Mouse (Mus musculus) MEL (cell line): Measurements from ENCODE around the gene Olfr56. TPM values are rescaled to one million over a fixed set of nuclear protein-coding genes. Genes with fewer than 3 reads are reported as not detected.

Experiments
- DNase-seq: peaks from one replicate; pipeline ENCODE4 v3.0.0; 2011; ENCODE audit warnings: low read depth, low spot score
- H3K27ac ChIP-seq: 2 replicates; pipeline ENCODE4 v1.5.1; 2012; ENCODE audit warnings: low read depth, mild to moderate bottlenecking, control low read depth, low read length, moderate library complexity; ENCODE audit not compliant: control insufficient read depth
- H3K27me3 ChIP-seq, 2 experiments: fragments of 150-350 bp in 1 of 2; sonication (generic) in 1 of 2; 2 replicates each; pipeline ENCODE4 v1.6.1; 2012; ENCODE audit warnings: low read length in 2 of 2, mild to moderate bottlenecking in 2 of 2, improper control_type of control experiment in 1 of 2, moderate library complexity in 1 of 2; ENCODE audit not compliant: insufficient read depth in 2 of 2, control insufficient read depth in 1 of 2
- H3K36me3 ChIP-seq, 2 experiments: 2 replicates each; pipeline ENCODE4 v1.6.1; 2012 to 2014; ENCODE audit warnings: low read length in 2 of 2, improper control_type of control experiment in 1 of 2, inconsistent platforms in 1 of 2, mild to moderate bottlenecking in 1 of 2; ENCODE audit not compliant: insufficient read depth in 2 of 2, control insufficient read depth in 1 of 2
- H3K4me1 ChIP-seq, 2 experiments: fragments of 150-350 bp in 1 of 2; sonication (generic) in 1 of 2; 2 replicates each; pipeline ENCODE4 v1.6.1; 2012; ENCODE audit warnings: low read length in 2 of 2, improper control_type of control experiment in 1 of 2, mild to moderate bottlenecking in 1 of 2; ENCODE audit not compliant: insufficient read depth in 2 of 2, control insufficient read depth in 1 of 2
- H3K4me3 ChIP-seq, 2 experiments: fragments of 150-350 bp in 1 of 2; sonication (generic) in 1 of 2; 2 replicates each; pipeline ENCODE4 v1.5.1; 2012; ENCODE audit warnings: low read depth in 2 of 2, low read length in 2 of 2, mild to moderate bottlenecking in 2 of 2, moderate library complexity in 2 of 2, control low read depth in 1 of 2, improper control_type of control experiment in 1 of 2; ENCODE audit not compliant: control insufficient read depth in 1 of 2, insufficient read depth in 1 of 2
- H3K79me2 ChIP-seq: 2 replicates; pipeline ENCODE4 v1.6.1; 2012; ENCODE audit warnings: mild to moderate bottlenecking, low read length, moderate library complexity; ENCODE audit not compliant: control insufficient read depth, poor library complexity, insufficient read depth
- H3K9ac ChIP-seq: 2 replicates; pipeline ENCODE4 v1.6.1; 2012; ENCODE audit warnings: low read depth, mild to moderate bottlenecking, control low read depth, low read length, moderate library complexity; ENCODE audit not compliant: control insufficient read depth, poor library complexity, severe bottlenecking
- H3K9me3 ChIP-seq: fragments of 150-350 bp; sonication (generic); replicated peaks from 2 replicates; pipeline ENCODE4 v1.6.1; 2012; ENCODE audit warnings: mild to moderate bottlenecking, low read length, improper control_type of control experiment, moderate library complexity; ENCODE audit not compliant: insufficient read depth
- BHLHE40 ChIP-seq: IDR thresholded peaks from 2 replicates; pipeline ENCODE4 v1.6.1; 2012; ENCODE audit warnings: low read depth, mild to moderate bottlenecking, inconsistent platforms, low read length, improper control_type of control experiment, borderline replicate concordance
- CHD1 ChIP-seq: IDR thresholded peaks from 2 replicates; pipeline ENCODE4 v1.6.1; 2012; ENCODE audit warnings: low read depth, mild to moderate bottlenecking, inconsistent platforms, low read length, improper control_type of control experiment
- CTCF ChIP-seq, 3 experiments: IDR thresholded peaks in 2 of 3; conservative IDR thresholded peaks in 1 of 3; 2 replicates each; pipeline ENCODE4 v1.5.1; 2011 to 2012; ENCODE audit warnings: low read length in 3 of 3, low read depth in 2 of 3, mild to moderate bottlenecking in 2 of 3, improper control_type of control experiment in 1 of 3, inconsistent platforms in 1 of 3, mixed read lengths in 1 of 3, moderate library complexity in 1 of 3; ENCODE audit not compliant: control insufficient read depth in 1 of 3, insufficient read depth in 1 of 3, poor library complexity in 1 of 3, severe bottlenecking in 1 of 3
- ELF1 ChIP-seq: IDR thresholded peaks from 2 replicates; pipeline ENCODE4 v1.6.1; 2014; ENCODE audit warnings: low read depth, mild to moderate bottlenecking, inconsistent platforms, low read length, improper control_type of control experiment, moderate library complexity
- EP300 ChIP-seq, 2 experiments: IDR thresholded peaks; 2 replicates each; pipeline ENCODE4 v1.6.1; 2011; ENCODE audit warnings: improper control_type of control experiment in 2 of 2, low read length in 2 of 2, low read depth in 1 of 2, mild to moderate bottlenecking in 1 of 2
- GABPA ChIP-seq: IDR thresholded peaks from 2 replicates; pipeline ENCODE4 v1.6.1; 2012; ENCODE audit warnings: low read depth, mild to moderate bottlenecking, inconsistent platforms, low read length, improper control_type of control experiment, moderate library complexity
- HCFC1 ChIP-seq: IDR thresholded peaks from 2 replicates; pipeline ENCODE4 v1.6.1; 2012; ENCODE audit warnings: low read depth, mild to moderate bottlenecking, inconsistent platforms, low read length, improper control_type of control experiment, moderate library complexity
- JUND ChIP-seq: IDR thresholded peaks from 2 replicates; pipeline ENCODE4 v1.6.1; 2011; ENCODE audit warnings: low read depth, mild to moderate bottlenecking, improper control_type of control experiment, low read length
- KAT2A ChIP-seq: conservative IDR thresholded peaks from 2 replicates; pipeline ENCODE4 v1.6.1; 2012; ENCODE audit warnings: low read depth, low read length, improper control_type of control experiment, inconsistent platforms
- MAFK ChIP-seq: IDR thresholded peaks from 2 replicates; pipeline ENCODE4 v1.6.1; 2011; ENCODE audit warnings: low read depth, mild to moderate bottlenecking, low read length, improper control_type of control experiment, borderline replicate concordance
- MAX ChIP-seq: IDR thresholded peaks from 2 replicates; pipeline ENCODE4 v1.6.1; 2011; ENCODE audit warnings: low read length, improper control_type of control experiment
- MEF2A ChIP-seq: IDR thresholded peaks from 2 replicates; pipeline ENCODE4 v1.6.1; 2014; ENCODE audit warnings: low read depth, mild to moderate bottlenecking, inconsistent platforms, low read length, improper control_type of control experiment; ENCODE audit not compliant: poor library complexity, insufficient replicate concordance, severe bottlenecking; ENCODE audit errors: extremely low read depth
- MYB ChIP-seq: IDR thresholded peaks from 2 replicates; pipeline ENCODE4 v1.6.1; 2011; ENCODE audit warnings: mild to moderate bottlenecking, low read depth, low read length, improper control_type of control experiment
- NELFE ChIP-seq: IDR thresholded peaks from 2 replicates; pipeline ENCODE4 v1.6.1; 2011; ENCODE audit warnings: low read depth, low read length, improper control_type of control experiment
- POLR2AphosphoS5 ChIP-seq: IDR thresholded peaks from 2 replicates; pipeline ENCODE4 v1.6.1; 2012; ENCODE audit warnings: low read depth, borderline replicate concordance, mild to moderate bottlenecking, inconsistent platforms, low read length, moderate library complexity, mixed read lengths
- RAD21 ChIP-seq: IDR thresholded peaks from 2 replicates; pipeline ENCODE4 v1.6.1; 2011; ENCODE audit warnings: mild to moderate bottlenecking, low read depth, low read length, improper control_type of control experiment
- USF1 ChIP-seq: IDR thresholded peaks from 2 replicates; pipeline ENCODE4 v1.6.1; 2014; ENCODE audit warnings: low read depth, mild to moderate bottlenecking, inconsistent platforms, low read length, improper control_type of control experiment, moderate library complexity
- ZKSCAN1 ChIP-seq: IDR thresholded peaks from 2 replicates; pipeline ENCODE4 v1.6.1; 2012; ENCODE audit warnings: low read depth, mild to moderate bottlenecking, inconsistent platforms, low read length, improper control_type of control experiment, moderate library complexity
- ZNF384 ChIP-seq: IDR thresholded peaks from 2 replicates; pipeline ENCODE4 v1.6.1; 2012; ENCODE audit warnings: low read depth, mild to moderate bottlenecking, inconsistent platforms, low read length, improper control_type of control experiment
- polyA plus RNA-seq, 2 experiments: library from polyadenylated mRNA; stranded (reverse) in 1 of 2; unstranded in 1 of 2; fragments of >175 nt in 1 of 2; fragments of >200 nt in 1 of 2; gene quantifications; 2 replicates each; pipeline versions ENCODE4 v1.2.1 to v1.2.4; 2012; ENCODE audit warnings: low replicate concordance in 2 of 2, low read depth in 1 of 2; ENCODE audit not compliant: insufficient read length in 2 of 2, insufficient read depth in 1 of 2, missing spikeins in 1 of 2
- total RNA-seq: library from RNA; depleted of rRNA; stranded (reverse); fragments of 300-350 nt; gene quantifications from 2 replicates; pipeline ENCODE4 v1.2.3, GENCODE M21; 2012

Olfr56 gene
- total and polyA plus RNA-seq, 3 experiments, result 0.58 to 0.92 TPM; not detected in 1

GRCm38 (mm10) chr11:49083808-49084207 is 105.1 kb downstream of the Olfr56 start (continued):
- TF ChIP-seq BHLHE40, result peak; percentile 48; the same call in 1 of the 2 replicates
- TF ChIP-seq NELFE, result peak; percentile 45
- peak; percentile 36; the same call in 1 of the 2 replicates for TF ChIP-seq USF1
- peak; percentile 84 for TF ChIP-seq MAX
- peak; percentile 62; the same call in 1 of the 2 replicates for TF ChIP-seq MEF2A
- TF ChIP-seq MYB, result peak; percentile 100
- 0 out of 2 replicates have a peak, but pooled peaks have one; percentile 20 for TF ChIP-seq ZNF384
- no peak for TF ChIP-seq POLR2AphosphoS5
- peak; percentile 99 to 100 for TF ChIP-seq EP300 (IDR thresholded peaks at IDR 0.05; ENCODE audit: low read depth in 1 of 2, low read length in 2 of 2)

GRCm38 (mm10) chr11:49084385-49084784 is 105.7 kb downstream of the Olfr56 start:
- no peak for DNase-seq
- no peaks in the 10 kb centered on the region for H3K9me3 ChIP-seq
- H3K79me2 ChIP-seq, result peaks cover 12% of the 10 kb centered on the region
- H3K27ac ChIP-seq, result peak overlapping the region; percentile 98
- peaks cover 60 to 75% of the 10 kb centered on the region in 2 experiments for H3K4me1 ChIP-seq
- peak overlapping the region; percentile 1 to 12; a peak in 3 of 4 replicates for H3K4me3 ChIP-seq
- H3K9ac ChIP-seq, result peak overlapping the region; percentile 59
- TF ChIP-seq EP300 (IDR thresholded peaks at IDR 0.05; ENCODE audit: low read depth in 1 of 2, low read length in 2 of 2) (peak in 1 of 2 experiments; percentile 16; a peak in 1 of 4 replicates), ZKSCAN1 (peak; percentile 34; the same call in 1 of the 2 replicates), MEF2A (no peak), ELF1 (no peak), CHD1 (peak; percentile 91; the same call in 1 of the 2 replicates), CTCF (IDR thresholded peaks at IDR 0.05 in 2 of 3, conservative IDR thresholded peaks at IDR 0.05 in 1 of 3; ENCODE audit: control insufficient read depth in 1 of 3, insufficient read depth in 1 of 3, low read depth in 2 of 3, low read length in 3 of 3, poor library complexity in 1 of 3, severe bottlenecking in 1 of 3) (no peak), RAD21 (no peak), KAT2A (no peak), HCFC1 (peak; percentile 44; the same call in 1 of the 2 replicates), JUND (0 out of 2 replicates have a peak, but pooled peaks have one; percentile 47), USF1 (0 out of 2 replicates have a peak, but pooled peaks have one; percentile 9), MYB (peak; percentile 28; the same call in 1 of the 2 replicates), NELFE (peak; percentile 1; the same call in 1 of the 2 replicates), GABPA (0 out of 2 replicates have a peak, but pooled peaks have one; percentile 25), MAFK (peak; percentile 60; the same call in 1 of the 2 replicates)
- TF ChIP-seq, all 39 proteins: peak for 10
- H3K36me3 ChIP-seq, result peaks cover 0 to 76% of the 10 kb centered on the region in 2 experiments; a peak in 3 of 4 replicates
- H3K27me3 ChIP-seq, result no peaks in the 10 kb centered on the region
